Comparison of ENCODE assay signal across 8 mouse cellular contexts in the genomic region with DNA sequence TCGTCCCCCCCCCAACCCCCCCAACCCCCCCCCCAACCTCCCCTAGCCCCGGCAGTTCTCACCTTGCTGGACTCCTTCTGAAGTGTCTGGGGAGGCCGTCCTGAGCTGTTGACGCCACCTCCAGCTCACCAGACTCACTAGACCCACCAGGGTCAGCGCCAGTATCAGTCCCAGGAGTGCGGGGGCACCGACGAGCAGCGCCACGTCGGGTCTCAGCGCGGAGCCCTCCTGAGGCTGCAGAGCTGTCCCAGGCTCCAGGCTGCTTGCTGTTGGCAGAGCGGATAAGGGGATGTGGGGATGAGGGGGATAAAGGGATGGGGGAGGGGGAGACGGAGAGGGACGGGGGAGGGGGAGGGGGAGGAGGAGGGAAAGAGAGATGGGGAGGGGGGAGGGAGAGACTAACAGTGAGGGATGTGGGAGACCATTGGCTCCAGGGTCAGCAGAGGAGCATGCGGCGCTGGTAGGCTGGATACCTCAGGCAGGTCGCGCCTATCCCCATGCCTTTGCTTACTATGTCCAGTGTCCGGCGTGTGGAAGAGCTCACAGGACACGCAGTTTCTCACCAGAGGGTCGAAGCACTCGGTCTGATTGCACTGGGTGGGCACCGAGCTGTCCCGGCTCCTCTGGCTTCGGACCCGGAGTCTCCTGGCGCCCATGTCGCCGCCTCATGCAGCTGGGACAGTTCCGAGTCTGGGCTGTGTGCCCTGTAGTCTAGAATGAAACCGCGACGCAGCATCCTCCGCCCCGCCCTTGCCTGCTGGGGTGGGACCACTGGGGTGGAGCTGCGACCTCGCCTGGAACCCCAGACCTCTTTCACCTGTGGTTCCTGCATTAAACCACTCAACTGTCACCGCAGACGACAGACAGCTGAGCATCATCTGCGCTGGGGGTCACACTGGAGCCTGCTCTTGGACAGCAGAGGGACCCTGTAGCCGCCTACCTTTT. TPM values are rescaled to one million over a fixed set of nuclear protein-coding genes. Genes with fewer than 3 reads are reported as not detected.
DNase-seq lines count a peak whose midpoint lies in the region; ATAC-seq and TF ChIP-seq lines count a peak whose summit lies in the region.

TSS of gene Tnfrsf13c (minus strand) at position 713 of the 945 bp plus-strand sequence.

- H3K4me2 ChIP-seq in hindbrain, embryonic 14.5 days (replicated peaks): peak within 1 kb of the TSS; percentile 54
- peak within 1 kb of the TSS; percentile 66 for H3K4me2 ChIP-seq in lung, embryonic 16.5 days (ENCODE audit: low read depth, low read length)

- H3K4me3 ChIP-seq in embryonic fibroblast, embryonic 13.5 days (ENCODE audit: insufficient read depth, low read length): peak within 1 kb of the TSS; percentile 17
- peak within 1 kb of the TSS; percentile 27 for H3K4me3 ChIP-seq in hindbrain, embryonic 14.5 days (replicated peaks; ENCODE audit: low read length)
- H3K4me3 ChIP-seq in lung, embryonic 16.5 days (ENCODE audit: low read length): peak within 1 kb of the TSS; percentile 44

- no peak for TF ChIP-seq POLR2A in embryonic fibroblast, embryonic 13.5 days (IDR thresholded peaks at IDR 0.05; ENCODE audit: low read depth, low read length)

- TF ChIP-seq CTCF in embryonic fibroblast, embryonic 13.5 days (IDR thresholded peaks at IDR 0.05; ENCODE audit: borderline replicate concordance, insufficient read depth, low read length): no peak

- H3K36me3 ChIP-seq in hindbrain, embryonic 14.5 days (replicated peaks; ENCODE audit: control insufficient read depth, insufficient read depth): no peaks in the 10 kb centered on the region
- H3K36me3 ChIP-seq in lung, embryonic 16.5 days (ENCODE audit: control insufficient read depth, insufficient read depth, low read length): no peaks in the 10 kb centered on the region

- intact Hi-C loops in left cerebral cortex, postnatal 4 days (cut with DNase I): no loop called here

- no peak within 1 kb of the TSS for H3K27ac ChIP-seq in embryonic fibroblast, embryonic 13.5 days (ENCODE audit: insufficient read depth, low read length)
- H3K27ac ChIP-seq in hindbrain, embryonic 14.5 days: no peak within 1 kb of the TSS
- no peak within 1 kb of the TSS for H3K27ac ChIP-seq in lung, embryonic 16.5 days (ENCODE audit: low read length)

- no peaks in the 10 kb centered on the region for H3K9me3 ChIP-seq in hindbrain, embryonic 14.5 days (ENCODE audit: control insufficient read depth, low read length)
- no peaks in the 10 kb centered on the region for H3K9me3 ChIP-seq in lung, embryonic 16.5 days (ENCODE audit: control insufficient read depth, low read length)

- H3K27me3 ChIP-seq in hindbrain, embryonic 14.5 days (ENCODE audit: control insufficient read depth, insufficient read depth, low read length): peaks cover 8% of the 10 kb centered on the region; the same call in 1 of the 2 replicates
- peaks cover 22% of the 10 kb centered on the region for H3K27me3 ChIP-seq in lung, embryonic 16.5 days (ENCODE audit: control insufficient read depth, insufficient read depth, low read depth, low read length)

- peak; percentile 73 for DNase-seq in left cerebral cortex, postnatal 4 days
- no peak for DNase-seq in left cerebral cortex, adult 9 months (ENCODE audit: low spot score in 2 of 2)
- no peak for DNase-seq in hindbrain, embryonic 14.5 days (ENCODE audit: low spot score)
- DNase-seq in spleen, adult 12 weeks (ENCODE audit: low spot score): peak; percentile 65
- DNase-seq in frontal cortex, postnatal 25 days (ENCODE audit: low spot score in 2 of 2): no peak
- no peak for DNase-seq in adrenal gland, postnatal 4 days (ENCODE audit: low spot score in 2 of 2)

- no peaks in the 10 kb centered on the region for H3K4me1 ChIP-seq in embryonic fibroblast, embryonic 13.5 days (ENCODE audit: control insufficient read depth, insufficient read depth, low read length)
- peaks cover 11% of the 10 kb centered on the region; the same call in 1 of the 2 replicates for H3K4me1 ChIP-seq in hindbrain, embryonic 14.5 days (replicated peaks; ENCODE audit: control insufficient read depth, insufficient read depth, low read length)
- H3K4me1 ChIP-seq in lung, embryonic 16.5 days (replicated peaks; ENCODE audit: control insufficient read depth, insufficient read depth, low read length): peaks cover 6% of the 10 kb centered on the region

- peak within 1 kb of the TSS; percentile 42; the same call in 1 of the 2 replicates for H3K9ac ChIP-seq in hindbrain, embryonic 14.5 days
- H3K9ac ChIP-seq in lung, embryonic 16.5 days (ENCODE audit: low read length): no peak within 1 kb of the TSS

- ATAC-seq in hindbrain, embryonic 14.5 days (ENCODE audit: low FRiP score): peak; percentile 35; the same call in 1 of the 2 replicates
- peak; percentile 45 for ATAC-seq in lung, embryonic 16.5 days (ENCODE audit: low read depth)

- WGBS in hindbrain, embryonic 14.5 days: 1% methylated on average over 44 of the region's 44 CpGs
- WGBS in lung, embryonic 16.5 days: 1% methylated on average over 39 of the region's 44 CpGs

RNA-seq across cellular contexts. Expression of gene Tnfrsf13c, which starts in this region (rescaled TPM):
- 1 to 10 TPM in 1 of 2 experiments, under 1 TPM in 1; 0.46 to 1.1 TPM for total RNA-seq in left cerebral cortex, postnatal 4 days (2021)
- not detected in 2 replicates for polyA plus RNA-seq in embryonic fibroblast, embryonic 13.5 days (2011; ENCODE audit: insufficient read length, low read depth, missing spikeins)
- 0.51 and 0.68 TPM in 2 replicates for polyA plus RNA-seq in hindbrain, embryonic 14.5 days (2014; fragmentation: Nextera tagmentation; extraction: Ambion mirVana)
- not detected in 2 replicates for polyA plus RNA-seq in lung, embryonic 16.5 days (2015; fragmentation: Nextera tagmentation; extraction: Ambion mirVana)
- total RNA-seq in adrenal gland, postnatal 4 days (2021): 1 to 10 TPM in 1 of 2 experiments, under 1 TPM in 1; 0.65 to 1.5 TPM

Comparison
In these comparisons a context has a peak if more than half of its experiments do, and no peak if none do; other contexts are left out.
1. DNase-seq: peak in left cerebral cortex, postnatal 4 days (single experiment) and spleen, adult 12 weeks (single experiment); none in left cerebral cortex, adult 9 months (0 of 2), hindbrain, embryonic 14.5 days (single experiment), frontal cortex, postnatal 25 days (0 of 2) and adrenal gland, postnatal 4 days (0 of 2).
2. Peak in ATAC-seq, H3K4me3 ChIP-seq, H3K9ac ChIP-seq and H3K4me2 ChIP-seq in hindbrain, embryonic 14.5 days; RNA of the gene not detected or under 1 TPM.
3. Peak in ATAC-seq, H3K4me3 ChIP-seq and H3K4me2 ChIP-seq in lung, embryonic 16.5 days; RNA of the gene not detected or under 1 TPM.
4. Peak in every context shown above with its lines, with median percentiles within 50 percentile points of each other: H3K4me3 ChIP-seq.